Mouse (Mus musculus): ENCODE measurements around the gene Zfp106. TPM values are rescaled to one million over a fixed set of nuclear protein-coding genes. Genes with fewer than 3 reads are reported as not detected.
"Not testable (repeated sequence)": the region's sequence is repeated elsewhere in the genome, so short reads cannot be mapped to it uniquely, and the experiment has no call there.

The Zfp106 gene
- 100 to 1,000 TPM in 16 of 26 experiments, 10 to 100 TPM in 10; 36.1 to 221 (median 126) TPM for total RNA-seq (2018; cell fraction: chromatin; rRNA removed)
- total RNA-seq (2018; cell fraction: cytosol; rRNA removed), result 10 to 100 TPM; 46.0 to 87.7 (median 67.0) TPM
- 100 to 1,000 TPM in 9 of 26 experiments, 10 to 100 TPM in 17; 40.3 to 134 (median 92.1) TPM for total RNA-seq (2018; cell fraction: nucleus; rRNA removed)
- 45.2 to 55.7 TPM (median 52.7 TPM) in 3 replicates for polyA plus RNA-seq (2018)

- WGBS (ENCODE audit: missing documents), result 0% methylated on average over 50 of the region's 50 CpGs
- H3K79me2 ChIP-seq (ENCODE audit: inconsistent target), result peaks cover 61% of the 10 kb centered on the region
- H3K4me3 ChIP-seq (ENCODE audit: inconsistent target), result peak within 1 kb of the TSS; percentile 98
- H3K27ac ChIP-seq, result peak within 1 kb of the TSS; percentile 81
- no peaks in the 10 kb centered on the region for H3K36me3 ChIP-seq (ENCODE audit: inconsistent target)
These were observed at the start of gene Zfp106 for GRCm38 (mm10) chr2:120563235-120563990. Gene Zfp106, minus strand, starts transcription at chr2:120563843.

GRCm38 (mm10) chr2:120608830-120609723 lies 45.4 kb upstream of the Zfp106 start, which contains the start of the genes Haus2 and Lrrc57:
Gene Haus2, plus strand, starts transcription at chr2:120609383.
Gene Lrrc57, minus strand, starts transcription at chr2:120609520.
- Histone ChIP-seq H3K79me2 (ENCODE audit: inconsistent target) (peaks cover 31% of the 10 kb centered on the region), H3K27ac (peak within 1 kb of the TSS; percentile 78), H3K4me3 (ENCODE audit: inconsistent target) (peak within 1 kb of the TSS; percentile 97), H3K36me3 (ENCODE audit: inconsistent target) (0 out of 2 replicates have a peak, but pooled peaks cover 9% of the 10 kb centered on the region)
- under 1% methylated on average over 44 of the region's 52 CpGs for WGBS (ENCODE audit: missing documents)

DNA sequence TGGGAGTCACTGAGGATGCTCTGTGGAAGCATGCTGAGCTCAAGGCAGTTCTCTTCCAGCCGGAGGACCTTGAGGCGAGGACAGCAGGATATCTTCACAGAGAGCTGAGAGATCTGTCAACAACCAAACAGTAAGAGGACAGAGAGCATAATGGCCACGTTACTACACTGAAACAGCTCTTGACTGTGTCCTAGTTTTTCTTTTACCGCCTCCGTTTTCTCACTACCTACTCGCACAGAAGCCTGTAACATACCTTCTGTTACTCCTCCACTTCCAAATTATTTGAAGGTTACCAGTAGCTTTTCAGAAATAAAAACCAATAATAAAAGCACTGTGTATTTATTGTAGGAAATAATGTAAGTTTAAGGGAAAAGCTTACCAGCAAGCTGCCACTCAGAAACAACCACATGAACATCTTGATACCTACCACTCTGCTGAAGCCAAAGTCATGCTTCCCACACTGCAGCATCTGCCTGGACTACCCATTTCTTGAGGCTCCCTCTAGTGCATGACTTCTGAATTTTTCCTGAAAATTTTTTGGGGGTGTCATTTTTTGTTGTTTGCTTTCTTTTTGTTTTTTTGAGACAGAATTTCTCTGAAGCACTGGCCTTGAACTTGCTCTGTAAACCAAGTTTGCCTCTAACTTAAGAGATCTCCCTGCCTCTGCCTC lies 42.5 kb upstream of the Zfp106 start:
- Histone ChIP-seq H3K27ac (no peak overlapping the region), H3K4me3 (ENCODE audit: inconsistent target) (no peak overlapping the region), H3K79me2 (ENCODE audit: inconsistent target) (peaks cover 23% of the 10 kb centered on the region), H3K36me3 (ENCODE audit: inconsistent target) (peaks cover 11% of the 10 kb centered on the region; the same call in 1 of the 2 replicates)
- WGBS (ENCODE audit: missing documents), result 91% methylated on average over 4 of the region's 6 CpGs

DNA sequence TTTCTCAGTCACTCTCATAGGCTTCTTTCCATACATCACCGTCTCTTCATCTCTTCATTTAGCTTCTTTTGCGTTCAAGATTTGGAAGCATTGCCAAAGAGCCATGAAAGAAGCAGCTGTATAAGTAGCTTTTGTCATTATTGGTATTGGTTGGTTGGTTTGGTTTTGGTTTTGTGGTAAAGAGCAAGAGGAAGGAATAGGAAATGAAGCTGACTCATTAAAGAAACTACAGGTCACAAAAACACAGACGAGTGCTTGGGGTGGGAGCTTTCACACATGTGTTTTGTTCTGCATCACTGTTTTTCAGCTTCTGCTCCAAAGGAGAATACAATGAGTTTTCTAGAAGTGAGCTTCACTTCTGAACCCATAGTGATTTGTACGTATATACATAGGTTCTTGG lies 35.9 kb upstream of the Zfp106 start:
- Histone ChIP-seq H3K36me3 (ENCODE audit: inconsistent target) (peaks cover 56% of the 10 kb centered on the region), H3K79me2 (ENCODE audit: inconsistent target) (no peaks in the 10 kb centered on the region), H3K4me3 (ENCODE audit: inconsistent target) (no peak overlapping the region), H3K27ac (no peak overlapping the region)
- 50% methylated on average over 4 of the region's 4 CpGs for WGBS (ENCODE audit: missing documents)

DNA sequence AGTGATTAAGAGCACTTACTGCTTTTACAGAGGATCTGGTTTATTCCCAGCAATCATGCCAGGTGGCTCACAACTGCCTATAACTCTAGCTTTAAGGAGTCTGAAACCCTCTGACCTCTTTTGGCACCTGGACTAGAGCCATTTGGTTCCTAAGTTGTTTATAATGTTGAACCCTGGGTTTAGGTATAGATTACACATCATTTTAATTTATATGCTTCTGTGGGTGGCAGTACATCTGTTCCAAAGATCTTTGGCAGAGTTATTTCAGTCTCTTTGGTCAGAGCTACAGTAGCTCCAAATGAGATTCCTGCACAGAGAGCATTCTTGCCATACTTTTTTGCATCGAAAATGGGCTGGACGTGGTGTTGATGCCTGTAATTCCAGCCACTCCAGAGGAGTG lies 34.1 kb upstream of the Zfp106 start:
- Histone ChIP-seq H3K27ac (no peak overlapping the region), H3K79me2 (ENCODE audit: inconsistent target) (no peaks in the 10 kb centered on the region), H3K4me3 (ENCODE audit: inconsistent target) (no peak overlapping the region), H3K36me3 (ENCODE audit: inconsistent target) (peaks cover 66% of the 10 kb centered on the region)
- 93% methylated on average over 2 of the region's 2 CpGs for WGBS (ENCODE audit: missing documents)

DNA sequence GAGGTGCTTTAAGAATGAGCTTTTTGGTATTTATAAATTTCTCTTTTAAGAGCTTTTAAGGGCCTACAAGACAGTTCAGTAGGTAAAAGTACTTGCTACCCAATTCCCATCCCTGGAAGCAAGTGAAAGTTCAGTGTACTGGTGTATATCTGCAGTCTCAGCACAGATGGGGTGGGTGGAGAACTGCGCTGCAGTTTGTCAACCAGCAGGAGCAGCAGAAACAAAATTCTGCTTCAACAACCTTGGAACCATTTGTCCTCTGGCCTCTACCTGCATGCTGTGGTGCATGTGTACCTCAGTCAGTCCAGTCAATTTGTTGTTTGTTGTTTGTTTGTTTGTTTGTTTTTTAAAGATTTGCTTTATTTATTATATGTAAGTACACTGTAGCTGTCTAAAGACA lies 28.6 kb upstream of the Zfp106 start:
- WGBS (ENCODE audit: missing documents), result 100% methylated on average over 1 of the region's 1 CpGs
- H3K27ac ChIP-seq, result no peak overlapping the region
- H3K36me3 ChIP-seq (ENCODE audit: inconsistent target), result peaks cover 66% of the 10 kb centered on the region
- no peaks in the 10 kb centered on the region for H3K79me2 ChIP-seq (ENCODE audit: inconsistent target)
- H3K4me3 ChIP-seq (ENCODE audit: inconsistent target), result no peak overlapping the region

GRCm38 (mm10) chr2:120589759-120590158 lies 26.1 kb upstream of the Zfp106 start:
- H3K4me3 ChIP-seq (ENCODE audit: inconsistent target), result no peak overlapping the region
- 92% methylated on average over 5 of the region's 5 CpGs for WGBS (ENCODE audit: missing documents)
- H3K36me3 ChIP-seq (ENCODE audit: inconsistent target), result peaks cover 63% of the 10 kb centered on the region
- H3K27ac ChIP-seq, result no peak overlapping the region
- no peaks in the 10 kb centered on the region for H3K79me2 ChIP-seq (ENCODE audit: inconsistent target)

- H3K27ac ChIP-seq, result peak overlapping the region; percentile 78
- WGBS (ENCODE audit: missing documents), result 5% methylated on average over 5 of the region's 5 CpGs
These were observed 14.6 kb upstream of the Zfp106 start for GRCm38 (mm10) chr2:120578286-120578685.

GRCm38 (mm10) chr2:120577799-120578198 lies 14.2 kb upstream of the Zfp106 start:
- 59% methylated on average over 4 of the region's 4 CpGs for WGBS (ENCODE audit: missing documents)
- Histone ChIP-seq H3K36me3 (ENCODE audit: inconsistent target) (0 out of 2 replicates have a peak, but pooled peaks cover 4% of the 10 kb centered on the region), H3K79me2 (ENCODE audit: inconsistent target) (peaks cover 100% of the 10 kb centered on the region), H3K27ac (peak overlapping the region; percentile 78; the same call in 1 of the 2 replicates), H3K4me3 (ENCODE audit: inconsistent target) (no peak overlapping the region)

More at GRCm38 (mm10) chr2:120578286-120578685, 14.6 kb upstream of the Zfp106 start:
- peaks cover 100% of the 10 kb centered on the region for H3K79me2 ChIP-seq (ENCODE audit: inconsistent target)
- no peak overlapping the region for H3K4me3 ChIP-seq (ENCODE audit: inconsistent target)
- 0 out of 2 replicates have a peak, but pooled peaks cover 4% of the 10 kb centered on the region for H3K36me3 ChIP-seq (ENCODE audit: inconsistent target)

DNA sequence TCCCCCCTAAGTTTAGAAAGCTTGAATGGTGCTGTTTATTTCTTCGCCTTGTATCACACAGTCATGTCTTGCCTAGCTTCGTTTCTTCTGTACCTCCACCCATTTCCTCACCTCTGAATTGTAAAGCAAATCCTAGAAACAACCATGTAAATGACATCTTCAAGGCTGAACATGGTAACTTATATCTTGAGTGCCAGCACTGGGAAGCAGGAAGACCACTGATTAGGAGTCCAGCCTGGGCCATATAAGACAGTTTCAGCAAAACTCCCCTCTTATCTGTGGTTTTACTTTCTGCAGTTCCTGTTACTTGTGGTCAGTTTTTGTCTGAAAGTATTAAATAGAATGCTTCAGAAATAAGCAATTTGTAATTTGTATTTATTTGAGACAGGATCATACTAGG lies 12.3 kb upstream of the Zfp106 start:
- WGBS (ENCODE audit: missing documents), result 70% methylated on average over 2 of the region's 2 CpGs
- H3K27ac ChIP-seq, result no peak overlapping the region
- H3K79me2 ChIP-seq (ENCODE audit: inconsistent target), result peaks cover 100% of the 10 kb centered on the region
- no peak overlapping the region for H3K4me3 ChIP-seq (ENCODE audit: inconsistent target)
- H3K36me3 ChIP-seq (ENCODE audit: inconsistent target), result peaks cover 7% of the 10 kb centered on the region; the same call in 1 of the 2 replicates

GRCm38 (mm10) chr2:120575121-120575520 lies 11.5 kb upstream of the Zfp106 start:
- peaks cover 100% of the 10 kb centered on the region for H3K79me2 ChIP-seq (ENCODE audit: inconsistent target)
- peaks cover 7% of the 10 kb centered on the region; the same call in 1 of the 2 replicates for H3K36me3 ChIP-seq (ENCODE audit: inconsistent target)
- 63% methylated on average over 3 of the region's 3 CpGs for WGBS (ENCODE audit: missing documents)
- no peak overlapping the region for H3K27ac ChIP-seq
- no peak overlapping the region for H3K4me3 ChIP-seq (ENCODE audit: inconsistent target)

- 49% methylated on average over 3 of the region's 3 CpGs for WGBS (ENCODE audit: missing documents)
- not testable (repeated sequence) for H3K4me3 ChIP-seq (ENCODE audit: inconsistent target); H3K36me3 ChIP-seq (ENCODE audit: inconsistent target)
- Histone ChIP-seq H3K27ac (peak overlapping the region; percentile 21; the same call in 1 of the 2 replicates), H3K79me2 (ENCODE audit: inconsistent target) (peaks cover 96% of the 10 kb centered on the region)
These were observed 8.5 kb upstream of the Zfp106 start for GRCm38 (mm10) chr2:120572161-120572560.

- Histone ChIP-seq H3K27ac (no peak overlapping the region), H3K4me3 (ENCODE audit: inconsistent target) (no peak overlapping the region), H3K36me3 (ENCODE audit: inconsistent target) (peaks cover 7% of the 10 kb centered on the region; the same call in 1 of the 2 replicates), H3K79me2 (ENCODE audit: inconsistent target) (peaks cover 86% of the 10 kb centered on the region)
- 91% methylated on average over 3 of the region's 3 CpGs for WGBS (ENCODE audit: missing documents)
These were observed 7.4 kb upstream of the Zfp106 start for GRCm38 (mm10) chr2:120571081-120571480.
